Mouse (Mus musculus) embryonic facial prominence, embryonic 11.5 days (tissue): ENCODE data around the gene Ppa1. TPM values are rescaled to one million over a fixed set of nuclear protein-coding genes. Genes with fewer than 3 reads are reported as not detected.
A peak's percentile ranks its signal among the peaks of the same experiment; 100 is the strongest.
"Not testable (repeated sequence)": the region's sequence is repeated elsewhere in the genome, so short reads cannot be mapped to it uniquely, and the experiment has no call there.

Experiments
- ATAC-seq: fragments of 200-750 bp; cut with Nextera tagmentation; replicated peaks from 2 replicates; pipeline ENCODE4 v1.8.0; 2017; ENCODE audit warnings: low read depth; ENCODE audit not compliant: insufficient number of reproducible peaks, low FRiP score, low TSS enrichment
- DNase-seq: peaks from one replicate; pipeline ENCODE4 v3.0.0-alpha.2; 2015; ENCODE audit warnings: low spot score
- H3K27ac ChIP-seq: fragments of 300-500 bp; sonication (generic); replicated peaks from 2 replicates; pipeline ENCODE4 v1.5.1; 2014; ENCODE audit warnings: mild to moderate bottlenecking, low read depth, low read length, control low read depth
- H3K27me3 ChIP-seq: fragments of 300-500 bp; sonication (generic); 2 replicates; pipeline ENCODE4 v1.6.1; 2014; ENCODE audit warnings: mild to moderate bottlenecking, low read length, moderate library complexity, mixed read lengths; ENCODE audit not compliant: control insufficient read depth, insufficient read depth
- H3K36me3 ChIP-seq: fragments of 300-500 bp; sonication (generic); replicated peaks from 2 replicates; pipeline ENCODE4 v1.6.1; 2014; ENCODE audit warnings: low read depth, mild to moderate bottlenecking, low read length, moderate library complexity, mixed read lengths; ENCODE audit not compliant: control insufficient read depth, insufficient read depth
- H3K4me1 ChIP-seq: fragments of 300-500 bp; sonication (generic); 2 replicates; pipeline ENCODE4 v1.6.1; 2014; ENCODE audit warnings: low read length, mixed read lengths; ENCODE audit not compliant: control insufficient read depth, insufficient read depth
- H3K4me2 ChIP-seq: fragments of 300-500 bp; sonication (generic); 2 replicates; pipeline ENCODE4 v1.6.1; 2014; ENCODE audit warnings: low read depth, mild to moderate bottlenecking, control low read depth, low read length, moderate library complexity
- H3K4me3 ChIP-seq: fragments of 300-500 bp; sonication (generic); 2 replicates; pipeline ENCODE4 v1.5.1; 2014; ENCODE audit warnings: low read depth, low read length, control low read depth
- H3K9ac ChIP-seq: fragments of 300-500 bp; sonication (generic); replicated peaks from 2 replicates; pipeline ENCODE4 v1.6.1; 2014; ENCODE audit warnings: mild to moderate bottlenecking, control low read depth, low read length
- H3K9me3 ChIP-seq: fragments of 300-500 bp; sonication (generic); replicated peaks from 2 replicates; pipeline ENCODE4 v1.6.1; 2016; ENCODE audit warnings: mild to moderate bottlenecking, low read length, inconsistent platforms, mixed read lengths; ENCODE audit not compliant: control insufficient read depth
- WGBS: fragments of 180-500 bp; shearing (Covaris S2); extraction: QIAGEN DNeasy Blood & Tissue Kit; methylation state at CpG from one replicate; pipeline ENCODE4 v1.1.7; 2014; 5-methylcytosine and 5-hydroxymethylcytosine counted together
- polyA plus RNA-seq: library from polyadenylated mRNA; unstranded; fragments of >200 nt; fragmentation: Nextera tagmentation; extraction: Ambion mirVana; gene quantifications from 2 replicates; pipeline ENCODE4 v1.2.1, GENCODE M21; 2014

Ppa1 gene
- 312 and 320 TPM in 2 replicates for polyA plus RNA-seq

DNA sequence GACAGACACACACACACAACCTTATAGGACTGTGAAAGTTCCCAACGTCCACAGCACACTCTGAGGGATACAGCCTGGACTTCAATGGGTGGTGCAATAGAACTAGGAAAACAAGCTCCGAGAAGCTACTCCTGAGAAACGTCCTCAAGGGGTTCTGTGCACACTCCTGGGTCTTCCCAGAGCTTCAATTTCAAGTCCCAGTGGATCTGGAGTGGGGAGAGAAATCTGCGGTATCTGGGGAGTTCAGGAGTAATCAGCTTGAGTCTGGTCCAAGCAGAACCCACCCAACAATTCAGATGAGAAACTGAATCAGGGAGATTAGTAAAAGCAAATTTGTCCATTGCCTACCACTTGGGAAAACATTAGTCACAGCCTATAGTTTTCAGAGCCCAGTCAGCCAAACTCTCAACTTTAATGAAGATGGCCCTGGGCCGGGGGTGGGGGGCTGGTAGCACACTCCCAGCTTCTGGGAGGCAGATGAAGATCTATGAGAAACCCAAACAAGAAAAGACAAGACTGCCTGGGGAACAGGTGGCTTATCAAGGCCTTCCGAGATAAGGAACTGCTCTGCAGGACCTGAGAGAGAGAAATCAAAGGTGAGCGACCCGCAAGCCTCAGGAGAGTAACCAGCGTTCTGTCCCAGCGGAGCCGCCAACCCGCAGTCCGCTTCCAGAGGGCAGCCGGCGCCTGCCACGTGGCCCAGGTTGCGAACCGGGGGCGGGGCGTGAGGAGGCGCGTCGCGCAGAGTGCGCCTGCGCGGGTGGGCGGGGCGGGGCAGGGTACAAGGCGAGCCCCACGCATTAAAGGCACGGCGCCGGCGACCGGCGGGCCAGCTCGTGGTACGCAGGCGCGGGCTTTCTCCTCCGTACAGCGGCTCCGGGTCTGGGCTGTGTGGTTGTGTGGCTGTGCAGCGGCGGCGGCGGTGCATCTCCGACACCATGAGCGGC is at the start of gene Ppa1:
Gene Ppa1 (plus strand): TSS at position 763 of the 947 bp plus-strand sequence.
- 3% methylated on average over 50 of the region's 50 CpGs for WGBS
- ATAC-seq: peak; percentile 97
- H3K27me3 ChIP-seq: no peaks in the 10 kb centered on the region

DNA sequence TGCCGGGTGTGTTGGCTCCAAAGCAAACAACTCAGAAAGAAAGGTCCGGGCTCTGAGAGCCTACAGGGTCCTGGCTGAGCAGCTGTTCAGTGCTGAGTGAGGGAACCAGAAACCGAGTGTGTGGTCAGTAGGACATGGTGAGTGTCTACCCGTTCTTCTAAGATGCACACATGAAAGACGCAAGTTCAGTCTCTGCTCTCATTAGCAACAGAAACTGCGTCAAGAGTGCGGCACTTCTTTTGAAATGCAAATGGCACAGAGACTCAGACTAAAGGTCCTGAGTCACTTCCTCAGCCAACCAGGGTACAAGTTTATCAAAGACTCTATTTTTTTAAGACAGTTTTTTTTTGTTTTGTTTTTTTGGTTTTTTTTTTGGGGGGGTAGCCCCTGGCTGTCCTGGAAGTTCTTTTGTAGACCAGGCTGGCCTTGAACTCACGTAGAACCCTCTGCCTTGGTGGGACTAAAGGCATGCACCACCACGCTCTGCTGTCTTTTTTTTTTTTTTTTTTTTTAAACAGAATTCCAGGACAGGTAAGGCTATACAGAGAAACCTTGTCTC is 48.7 kb upstream of the Ppa1 start:
- 65% methylated on average over 9 of the region's 9 CpGs for WGBS
- peaks cover 15% of the 10 kb centered on the region for H3K27me3 ChIP-seq
- no peak for DNase-seq

More for the DNA sequence above, at the start of gene Ppa1:
- Histone ChIP-seq H3K27ac (peak within 1 kb of the TSS; percentile 76; the same call in 1 of the 2 replicates), H3K9me3 (no peaks in the 10 kb centered on the region), H3K4me3 (peak within 1 kb of the TSS; percentile 72), H3K4me1 (no peaks in the 10 kb centered on the region), H3K36me3 (no peaks in the 10 kb centered on the region), H3K9ac (peak within 1 kb of the TSS; percentile 88), H3K4me2 (peak within 1 kb of the TSS; percentile 80)
- peak; percentile 92 for DNase-seq

DNA sequence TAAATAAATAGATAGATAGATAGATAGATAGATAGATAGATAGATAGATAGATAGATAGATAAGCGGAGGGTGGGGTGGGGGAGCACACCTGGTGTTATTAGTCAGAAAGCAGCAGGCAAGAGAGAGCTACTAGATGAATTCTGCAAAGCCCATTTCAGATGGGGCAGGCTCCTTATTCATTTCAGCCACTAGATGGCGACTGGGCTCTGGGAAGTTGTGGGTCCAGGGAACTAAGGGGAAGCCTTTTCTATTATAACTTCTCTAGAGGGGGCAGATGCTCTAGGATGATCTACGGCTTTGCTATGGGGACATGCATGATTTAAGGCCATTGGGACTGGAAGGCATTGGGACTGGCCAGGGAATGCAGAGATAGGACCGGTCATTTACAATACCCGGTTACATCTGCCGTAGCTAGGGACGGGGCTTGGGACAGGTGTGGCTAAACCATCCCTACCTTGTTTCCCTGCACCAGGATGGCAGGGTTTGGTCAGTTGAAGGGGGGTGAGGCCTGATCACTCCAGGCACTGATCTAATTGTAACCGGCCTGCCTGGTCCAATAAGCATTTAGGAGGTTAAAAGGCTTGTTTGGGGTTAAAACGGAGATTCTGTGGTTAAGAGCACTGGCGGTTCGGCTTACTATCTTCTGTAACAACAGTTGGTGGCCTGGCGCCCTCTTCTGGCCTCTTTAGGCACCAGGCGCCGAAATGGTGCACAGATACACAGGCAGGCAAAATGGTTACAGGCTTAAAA is 45.9 kb upstream of the Ppa1 start:
- ATAC-seq (no peak), DNase-seq (peak; percentile 85)
- Histone ChIP-seq H3K4me1 (no peaks in the 10 kb centered on the region), H3K9me3 (no peaks in the 10 kb centered on the region), H3K4me2 (no peak overlapping the region; the same call in 1 of the 2 replicates), H3K36me3 (no peaks in the 10 kb centered on the region), H3K9ac (no peak overlapping the region), H3K27me3 (0 out of 2 replicates have a peak, but pooled peaks cover 4% of the 10 kb centered on the region), H3K4me3 (no peak overlapping the region), H3K27ac (no peak overlapping the region)
- WGBS: 13% methylated on average over 14 of the region's 14 CpGs

More for the DNA sequence above, 48.7 kb upstream of the Ppa1 start:
- Histone ChIP-seq H3K9ac (no peak overlapping the region), H3K27ac (no peak overlapping the region), H3K9me3 (no peaks in the 10 kb centered on the region), H3K4me1 (peaks cover 4% of the 10 kb centered on the region; the same call in 1 of the 2 replicates), H3K36me3 (no peaks in the 10 kb centered on the region), H3K4me3 (no peak overlapping the region), H3K4me2 (no peak overlapping the region)
- no peak for ATAC-seq

DNA sequence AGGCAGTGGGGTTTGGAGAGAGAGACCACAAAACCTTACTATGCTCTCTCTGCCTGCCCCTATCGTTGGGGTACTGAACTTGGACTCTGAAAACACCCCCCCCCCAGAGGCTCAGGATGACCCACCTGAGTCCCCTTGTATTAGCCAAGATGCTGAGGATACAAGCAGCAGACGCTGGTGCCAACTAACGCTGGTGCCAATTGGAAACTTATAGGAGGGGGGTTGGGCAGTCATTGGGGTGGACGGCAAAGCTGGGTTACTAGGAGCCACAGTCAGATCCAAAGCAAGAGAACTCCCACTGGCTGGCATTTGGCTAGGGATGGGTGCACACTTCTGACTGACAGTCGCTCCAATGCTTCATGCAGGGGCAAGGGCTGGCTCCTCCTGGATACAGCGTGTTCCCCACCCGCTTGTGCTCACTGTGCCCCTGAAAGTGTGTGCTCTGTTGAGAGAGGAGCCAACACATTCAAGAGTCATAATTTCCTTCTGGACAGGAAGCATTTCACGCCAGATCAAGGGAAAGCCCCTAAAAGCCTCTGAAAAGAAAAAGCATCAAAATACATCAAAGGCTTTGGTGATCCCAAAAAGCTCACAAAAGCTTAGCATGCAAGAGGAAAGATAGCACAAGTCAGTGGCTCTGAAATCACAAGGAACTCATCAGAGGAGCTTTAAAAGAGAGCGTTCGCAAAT is 43.8 kb upstream of the Ppa1 start:
- no peak overlapping the region for H3K27ac ChIP-seq
- no peaks in the 10 kb centered on the region for H3K4me1 ChIP-seq
- H3K4me2 ChIP-seq: no peak overlapping the region
- DNase-seq (no peak), ATAC-seq (no peak)
- no peaks in the 10 kb centered on the region for H3K27me3 ChIP-seq
- H3K9ac ChIP-seq: no peak overlapping the region
- H3K9me3 ChIP-seq: no peaks in the 10 kb centered on the region
- no peaks in the 10 kb centered on the region for H3K36me3 ChIP-seq
- WGBS: 78% methylated on average over 10 of the region's 10 CpGs
- no peak overlapping the region for H3K4me3 ChIP-seq

DNA sequence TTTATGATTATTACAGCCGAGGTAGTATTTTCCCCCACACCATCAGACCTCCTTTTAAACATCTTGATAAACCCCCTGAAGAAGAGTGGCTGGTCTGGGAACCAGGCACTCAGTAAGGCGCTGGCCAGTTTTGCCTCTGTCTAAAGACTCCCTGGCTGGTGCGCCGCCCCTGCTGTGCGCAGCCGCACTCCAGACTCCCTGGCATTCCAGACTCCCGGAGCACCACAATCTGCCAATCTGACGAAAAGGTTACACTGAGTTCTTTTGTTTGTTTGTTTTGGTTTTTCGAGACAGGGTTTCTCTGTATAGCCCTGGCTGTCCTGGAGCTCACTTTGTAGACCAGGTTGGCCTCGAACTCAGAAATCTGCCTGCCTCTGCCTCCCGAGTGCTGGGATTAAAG is 43.0 kb upstream of the Ppa1 start:
- H3K9ac ChIP-seq, H3K4me3 ChIP-seq, H3K9me3 ChIP-seq, H3K4me2 ChIP-seq, H3K4me1 ChIP-seq, H3K36me3 ChIP-seq, ATAC-seq, H3K27ac ChIP-seq, H3K27me3 ChIP-seq, DNase-seq: not testable (repeated sequence)
- 69% methylated on average over 11 of the region's 11 CpGs for WGBS

DNA sequence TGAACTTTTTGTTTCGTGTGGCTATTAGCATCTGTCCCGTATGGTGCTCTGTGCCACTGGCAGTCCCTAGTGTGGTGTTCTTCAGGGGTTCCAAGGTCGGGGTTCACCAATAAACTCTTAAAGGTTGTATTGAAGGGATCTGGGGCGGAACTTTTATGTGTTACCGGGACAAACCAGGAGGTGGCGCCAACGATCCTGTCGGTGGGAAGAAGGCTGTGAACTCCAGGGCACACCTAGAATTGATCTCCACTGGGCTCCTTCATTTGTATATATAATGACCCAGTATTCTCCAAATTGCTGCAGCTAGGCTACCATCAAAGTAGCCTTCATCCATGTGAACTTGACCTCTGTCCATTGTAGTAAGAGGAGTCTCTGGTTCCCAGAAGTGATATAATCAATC is 42.5 kb upstream of the Ppa1 start:
- WGBS: 21% methylated on average over 8 of the region's 8 CpGs
- H3K9me3 ChIP-seq: no peaks in the 10 kb centered on the region
- DNase-seq: peak; percentile 81
- no peaks in the 10 kb centered on the region for H3K4me1 ChIP-seq
- no peak overlapping the region for H3K4me2 ChIP-seq
- no peak for ATAC-seq
- H3K27me3 ChIP-seq: no peaks in the 10 kb centered on the region
- no peak overlapping the region for H3K9ac ChIP-seq
- H3K4me3 ChIP-seq: no peak overlapping the region
- no peak overlapping the region for H3K27ac ChIP-seq
- H3K36me3 ChIP-seq: no peaks in the 10 kb centered on the region

DNA sequence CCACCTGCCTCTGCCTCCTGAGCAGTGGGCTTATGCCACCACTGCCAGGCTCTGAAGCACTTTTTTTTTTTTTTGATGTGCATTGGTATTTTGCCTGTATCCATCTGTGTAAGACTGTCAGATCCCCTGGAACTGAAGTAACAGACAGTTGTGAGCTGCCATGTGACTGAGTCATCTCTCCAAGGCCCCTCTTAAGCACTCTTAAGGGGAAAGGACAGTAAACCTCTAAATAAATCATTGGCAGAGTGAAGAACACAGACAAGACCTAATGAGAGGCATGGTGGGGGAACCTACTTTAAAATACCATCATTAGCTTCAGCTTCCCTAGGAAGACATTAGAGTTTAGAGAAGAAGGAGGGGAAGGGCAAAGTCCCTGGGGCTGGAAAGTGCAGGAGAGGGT is 40.1 kb upstream of the Ppa1 start:
- Histone ChIP-seq H3K27me3 (no peaks in the 10 kb centered on the region), H3K9ac (no peak overlapping the region), H3K4me3 (no peak overlapping the region), H3K36me3 (no peaks in the 10 kb centered on the region), H3K9me3 (no peaks in the 10 kb centered on the region), H3K4me1 (no peaks in the 10 kb centered on the region), H3K27ac (no peak overlapping the region), H3K4me2 (no peak overlapping the region)
- DNase-seq (no peak), ATAC-seq (no peak)
